Mouse (Mus musculus): Measurements from ENCODE around the gene C8b. TPM values are rescaled to one million over a fixed set of nuclear protein-coding genes. Genes with fewer than 3 reads are reported as not detected.

C8b gene
- total RNA-seq, 1 experiment, result 0.80 TPM

- Histone ChIP-seq H3K4me3 (ENCODE audit: insufficient read depth in 1 of 2, low read depth in 1 of 2, low read length in 2 of 2, poor library complexity in 1 of 2, severe bottlenecking in 1 of 2) (no peak overlapping the region), H3K36me3 (ENCODE audit: control insufficient read depth, insufficient read depth, low read length, poor library complexity, severe bottlenecking) (no peaks in the 10 kb centered on the region), H3K4me1 (ENCODE audit: control insufficient read depth in 2 of 2, insufficient read depth in 2 of 2, low read length in 2 of 2, poor library complexity in 1 of 2) (peaks cover 2 to 14% of the 10 kb centered on the region in 2 experiments; a peak in 2 of 4 replicates), H3K9me3 (ENCODE audit: control insufficient read depth, insufficient read depth, low read depth, low read length) (no peaks in the 10 kb centered on the region), H3K27ac (ENCODE audit: insufficient read depth, low read depth, low read length, poor library complexity, severe bottlenecking) (no peak overlapping the region), H3K9ac (ENCODE audit: insufficient read depth, low read depth, low read length, poor library complexity, severe bottlenecking) (no peak overlapping the region)
- no peak for DNase-seq (ENCODE audit: low read depth, low spot score)
- TF ChIP-seq ZNF384 (IDR thresholded peaks at IDR 0.05; ENCODE audit: low read depth, low read length), result no peak
- no peak for TF ChIP-seq ZC3H11A (IDR thresholded peaks at IDR 0.05; ENCODE audit: borderline replicate concordance, low read depth, low read length)
- TF ChIP-seq MAFK (IDR thresholded peaks at IDR 0.05; ENCODE audit: insufficient read depth, low read depth, low read length), result no peak
- no peak for TF ChIP-seq CHD2 (IDR thresholded peaks at IDR 0.05; ENCODE audit: low read depth, low read length)
- TF ChIP-seq HCFC1 (IDR thresholded peaks at IDR 0.05; ENCODE audit: borderline replicate concordance, insufficient read depth, low read length), result no peak
- in situ Hi-C loops (cut with MboI; ENCODE audit: low sequenced_read_pairs in 2 of 2, unreplicated experiment in 2 of 2), result no loop called here
Observed at GRCm38 (mm10) chr4:104810710-104811286, 44.7 kb downstream of the C8b start.

GRCm38 (mm10) chr4:104813617-104814016 lies 47.5 kb downstream of the C8b start:
- no peaks in the 10 kb centered on the region for H3K9me3 ChIP-seq (ENCODE audit: control insufficient read depth, insufficient read depth, low read depth, low read length)
- no peak overlapping the region for H3K27ac ChIP-seq (ENCODE audit: insufficient read depth, low read depth, low read length, poor library complexity, severe bottlenecking)
- no peak overlapping the region for H3K9ac ChIP-seq (ENCODE audit: insufficient read depth, low read depth, low read length, poor library complexity, severe bottlenecking)
- TF ChIP-seq HCFC1 (IDR thresholded peaks at IDR 0.05; ENCODE audit: borderline replicate concordance, insufficient read depth, low read length), result no peak
- no peak for TF ChIP-seq MAFK (IDR thresholded peaks at IDR 0.05; ENCODE audit: insufficient read depth, low read depth, low read length)
- TF ChIP-seq ZC3H11A (IDR thresholded peaks at IDR 0.05; ENCODE audit: borderline replicate concordance, low read depth, low read length), result no peak
- TF ChIP-seq CHD2 (IDR thresholded peaks at IDR 0.05; ENCODE audit: low read depth, low read length), result no peak
- no peak for TF ChIP-seq ZNF384 (IDR thresholded peaks at IDR 0.05; ENCODE audit: low read depth, low read length)
- no peak overlapping the region for H3K4me3 ChIP-seq (ENCODE audit: insufficient read depth in 1 of 2, low read depth in 1 of 2, low read length in 2 of 2, poor library complexity in 1 of 2, severe bottlenecking in 1 of 2)
- DNase-seq (ENCODE audit: low read depth, low spot score), result no peak
- no peaks in the 10 kb centered on the region for H3K36me3 ChIP-seq (ENCODE audit: control insufficient read depth, insufficient read depth, low read length, poor library complexity, severe bottlenecking)
- in situ Hi-C loops (cut with MboI; ENCODE audit: low sequenced_read_pairs in 2 of 2, unreplicated experiment in 2 of 2), result no loop called here
- H3K4me1 ChIP-seq (ENCODE audit: control insufficient read depth in 2 of 2, insufficient read depth in 2 of 2, low read length in 2 of 2, poor library complexity in 1 of 2), result peaks cover 2 to 13% of the 10 kb centered on the region in 2 experiments; a peak in 2 of 4 replicates

DNA sequence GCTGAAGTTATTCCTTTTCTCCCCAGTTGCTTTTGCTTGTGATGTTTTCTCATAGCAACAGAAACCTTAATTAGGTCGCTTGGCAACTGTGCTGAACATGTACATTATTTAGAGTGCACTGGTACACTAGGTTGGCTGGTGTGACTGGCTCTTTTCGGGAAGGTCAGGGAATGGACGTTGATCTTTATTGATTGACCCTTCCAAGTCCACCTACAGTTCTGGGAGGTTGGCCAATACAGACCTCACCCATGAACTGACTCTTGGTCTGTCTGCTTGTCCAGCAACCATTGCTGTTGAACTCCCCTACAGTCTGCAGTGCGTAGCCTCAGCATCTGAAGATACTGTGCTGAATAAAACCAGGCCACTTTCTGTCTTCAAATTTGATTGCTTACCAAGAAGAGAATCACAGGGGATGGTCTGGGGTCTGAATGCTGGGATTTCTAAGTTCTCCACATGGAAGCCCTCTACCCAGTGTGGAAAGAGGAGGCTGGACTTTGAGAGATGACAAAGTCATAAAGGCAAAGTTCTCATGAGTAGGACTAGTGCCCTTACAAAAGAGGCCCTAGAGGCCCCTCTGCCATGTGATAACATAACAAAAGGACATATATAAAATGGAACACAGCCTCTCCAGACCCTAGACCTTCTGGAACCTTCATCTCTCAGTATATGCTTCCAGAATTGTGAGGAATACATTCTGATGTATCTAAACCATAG lies 50.6 kb downstream of the C8b start:
- Histone ChIP-seq H3K4me1 (ENCODE audit: control insufficient read depth in 2 of 2, insufficient read depth in 2 of 2, low read length in 2 of 2, poor library complexity in 1 of 2) (peaks cover under 1 to 13% of the 10 kb centered on the region in 2 experiments; a peak in 2 of 4 replicates), H3K4me3 (ENCODE audit: insufficient read depth in 1 of 2, low read depth in 1 of 2, low read length in 2 of 2, poor library complexity in 1 of 2, severe bottlenecking in 1 of 2) (no peak overlapping the region), H3K36me3 (ENCODE audit: control insufficient read depth, insufficient read depth, low read length, poor library complexity, severe bottlenecking) (no peaks in the 10 kb centered on the region), H3K9ac (ENCODE audit: insufficient read depth, low read depth, low read length, poor library complexity, severe bottlenecking) (no peak overlapping the region), H3K27ac (ENCODE audit: insufficient read depth, low read depth, low read length, poor library complexity, severe bottlenecking) (no peak overlapping the region), H3K9me3 (ENCODE audit: control insufficient read depth, insufficient read depth, low read depth, low read length) (no peaks in the 10 kb centered on the region)
- TF ChIP-seq ZNF384 (IDR thresholded peaks at IDR 0.05; ENCODE audit: low read depth, low read length) (no peak), MAFK (IDR thresholded peaks at IDR 0.05; ENCODE audit: insufficient read depth, low read depth, low read length) (no peak), ZC3H11A (IDR thresholded peaks at IDR 0.05; ENCODE audit: borderline replicate concordance, low read depth, low read length) (no peak), HCFC1 (IDR thresholded peaks at IDR 0.05; ENCODE audit: borderline replicate concordance, insufficient read depth, low read length) (no peak), CHD2 (IDR thresholded peaks at IDR 0.05; ENCODE audit: low read depth, low read length) (no peak)
- in situ Hi-C loops (cut with MboI; ENCODE audit: low sequenced_read_pairs in 2 of 2, unreplicated experiment in 2 of 2), result no loop called here
- DNase-seq (ENCODE audit: low read depth, low spot score), result no peak

- Histone ChIP-seq H3K4me1 (ENCODE audit: control insufficient read depth in 2 of 2, insufficient read depth in 2 of 2, low read length in 2 of 2, poor library complexity in 1 of 2) (peaks cover 0 to 13% of the 10 kb centered on the region in 2 experiments; a peak in 2 of 4 replicates), H3K9me3 (ENCODE audit: control insufficient read depth, insufficient read depth, low read depth, low read length) (no peaks in the 10 kb centered on the region), H3K27ac (ENCODE audit: insufficient read depth, low read depth, low read length, poor library complexity, severe bottlenecking) (no peak overlapping the region), H3K36me3 (ENCODE audit: control insufficient read depth, insufficient read depth, low read length, poor library complexity, severe bottlenecking) (no peaks in the 10 kb centered on the region), H3K4me3 (ENCODE audit: insufficient read depth in 1 of 2, low read depth in 1 of 2, low read length in 2 of 2, poor library complexity in 1 of 2, severe bottlenecking in 1 of 2) (no peak overlapping the region), H3K9ac (ENCODE audit: insufficient read depth, low read depth, low read length, poor library complexity, severe bottlenecking) (no peak overlapping the region)
- no peak for DNase-seq (ENCODE audit: low read depth, low spot score)
- in situ Hi-C loops (cut with MboI; ENCODE audit: low sequenced_read_pairs in 2 of 2, unreplicated experiment in 2 of 2), result no loop called here
- TF ChIP-seq HCFC1 (IDR thresholded peaks at IDR 0.05; ENCODE audit: borderline replicate concordance, insufficient read depth, low read length), result no peak
- no peak for TF ChIP-seq CHD2 (IDR thresholded peaks at IDR 0.05; ENCODE audit: low read depth, low read length)
- TF ChIP-seq ZC3H11A (IDR thresholded peaks at IDR 0.05; ENCODE audit: borderline replicate concordance, low read depth, low read length), result no peak
- TF ChIP-seq MAFK (IDR thresholded peaks at IDR 0.05; ENCODE audit: insufficient read depth, low read depth, low read length), result no peak
- TF ChIP-seq ZNF384 (IDR thresholded peaks at IDR 0.05; ENCODE audit: low read depth, low read length), result no peak
Observed at GRCm38 (mm10) chr4:104817509-104817908, 51.4 kb downstream of the C8b start.
